Mouse (Mus musculus): Measurements from ENCODE around the gene F5.
A peak's percentile ranks its signal among the peaks of the same experiment; 100 is the strongest.
"Not testable (repeated sequence)": the region's sequence is repeated elsewhere in the genome, so short reads cannot be mapped to it uniquely, and the experiment has no call there.

The F5 gene

DNA sequence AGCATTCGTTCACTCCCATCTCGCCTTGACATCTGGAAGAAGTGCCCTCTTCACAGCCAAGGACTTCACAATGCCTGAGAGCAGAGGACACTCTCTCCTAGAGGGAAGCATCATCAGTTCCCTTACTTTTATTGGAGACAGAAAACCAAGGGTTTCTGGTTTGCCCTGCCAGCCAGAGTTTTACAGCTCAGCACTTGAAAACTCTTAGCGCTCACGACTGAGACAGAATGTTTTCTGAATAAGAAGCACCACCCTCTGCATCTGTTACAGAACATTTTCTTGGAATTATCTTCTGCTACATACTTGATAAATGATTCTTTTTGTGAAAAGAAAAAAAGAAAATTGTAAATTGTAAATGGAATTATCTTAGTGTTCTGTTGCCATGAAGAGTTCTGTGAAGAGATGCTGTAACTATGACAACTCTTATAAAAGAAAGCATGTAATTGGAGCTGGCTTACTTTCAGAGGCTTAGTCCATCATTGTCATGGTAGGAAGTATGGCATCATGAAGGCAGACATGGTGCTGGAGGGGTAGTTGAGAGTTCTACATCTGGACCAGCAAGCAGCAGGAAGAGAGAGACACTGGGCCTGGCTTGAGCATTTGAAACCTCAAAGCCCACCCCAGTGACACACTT, 80.4 kb downstream of the F5 start:
- not testable (repeated sequence) for DNase-seq (ENCODE audit: extremely low spot score, low spot score)

DNA sequence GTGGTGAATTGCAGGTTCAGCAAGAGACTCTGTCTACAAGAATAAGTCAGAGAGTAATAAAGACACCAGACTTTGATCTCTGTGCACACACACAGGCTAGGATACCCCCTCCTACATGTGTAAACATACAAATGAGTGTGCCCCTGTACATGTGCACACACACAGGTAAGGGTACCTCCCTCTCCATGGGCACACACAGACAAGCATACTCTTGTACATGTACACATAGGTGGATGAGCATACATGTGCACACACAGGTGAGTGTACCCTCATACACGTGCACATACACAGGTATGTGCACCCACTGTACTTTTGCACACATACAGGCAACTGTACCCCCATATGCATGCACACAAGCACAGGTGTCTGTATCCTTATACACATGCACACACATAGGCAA, 81.8 kb downstream of the F5 start:
- no peak for DNase-seq (ENCODE audit: extremely low spot score, low spot score)

DNA sequence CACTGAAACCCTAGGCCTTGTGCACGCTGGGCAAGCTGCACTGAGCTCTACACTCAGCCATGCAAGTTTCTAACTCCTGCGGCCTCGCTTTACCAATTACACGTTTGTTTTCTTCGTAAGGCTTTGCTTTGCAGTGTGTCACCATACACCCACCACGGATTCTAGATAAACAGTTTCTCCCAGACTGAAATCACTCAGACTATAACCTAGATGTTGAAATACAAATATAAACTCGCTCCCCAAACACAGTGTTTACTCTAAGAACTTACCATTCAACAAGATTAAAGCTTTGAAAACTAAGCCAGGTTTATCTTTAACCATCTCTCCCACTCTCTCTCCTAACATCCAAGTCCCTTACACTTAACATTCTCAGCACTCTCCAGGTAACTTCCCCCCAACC, 83.4 kb downstream of the F5 start:
- no peak for DNase-seq (ENCODE audit: extremely low spot score, low spot score)

DNA sequence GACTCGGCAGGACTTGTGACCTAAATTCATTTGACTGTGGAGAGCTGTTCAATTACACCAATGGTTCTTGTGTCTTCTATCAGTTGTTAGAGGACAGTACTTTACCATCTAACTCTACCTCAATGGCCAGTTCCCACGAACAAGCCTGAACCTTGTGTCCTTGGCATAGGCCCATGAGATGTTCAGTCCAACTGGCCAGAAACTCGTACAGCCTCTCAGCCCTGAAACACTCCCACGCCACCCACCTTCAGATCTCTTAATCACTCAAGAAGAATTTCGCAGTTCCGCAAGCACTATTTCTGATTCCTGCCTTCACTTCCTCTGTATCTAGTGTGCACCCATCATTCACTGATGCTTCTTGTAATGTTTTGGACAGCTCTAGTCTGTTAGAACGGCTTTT, 84.4 kb downstream of the F5 start:
- no peak for DNase-seq (ENCODE audit: extremely low spot score, low spot score)

DNA sequence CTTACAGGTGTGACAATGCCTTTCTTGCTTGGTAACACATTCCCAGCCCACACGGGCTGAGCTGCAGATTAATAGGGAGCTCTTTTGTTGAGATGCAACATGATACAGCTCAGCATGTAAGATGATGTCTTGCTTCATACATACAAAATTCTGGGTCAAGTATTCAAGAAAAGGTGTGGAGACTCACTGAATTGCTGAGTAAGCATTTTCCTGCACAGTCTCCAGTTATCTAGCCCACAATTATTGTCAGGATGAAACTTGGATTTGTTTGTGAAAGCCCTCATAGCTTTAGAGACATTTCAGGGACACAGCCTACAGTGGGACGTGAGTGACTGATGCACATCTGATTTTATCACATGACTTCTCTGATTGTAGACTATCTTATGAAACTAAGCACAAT, 89.9 kb downstream of the F5 start:
- no peak for DNase-seq (ENCODE audit: extremely low spot score, low spot score)

DNA sequence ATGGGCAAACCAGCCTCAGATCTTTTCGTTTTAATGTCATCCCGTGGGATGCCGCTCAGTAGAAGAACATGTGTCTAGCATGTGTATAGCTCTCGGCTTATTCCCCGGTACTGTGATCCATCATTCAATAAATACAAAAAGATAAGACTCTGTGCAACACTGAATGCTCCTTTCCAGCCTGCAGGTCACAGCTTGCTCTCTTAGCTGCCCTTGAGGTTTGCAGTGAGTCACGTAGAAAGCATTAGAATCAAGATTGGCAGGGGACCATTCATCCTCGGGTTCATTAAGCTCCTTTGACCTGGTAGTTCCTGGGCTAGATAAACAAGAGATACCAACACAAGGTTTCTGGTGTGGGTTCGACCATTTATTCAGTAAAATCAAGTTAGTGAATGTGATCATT, 91.2 kb downstream of the F5 start:
- no peak for DNase-seq (ENCODE audit: extremely low spot score, low spot score)

DNA sequence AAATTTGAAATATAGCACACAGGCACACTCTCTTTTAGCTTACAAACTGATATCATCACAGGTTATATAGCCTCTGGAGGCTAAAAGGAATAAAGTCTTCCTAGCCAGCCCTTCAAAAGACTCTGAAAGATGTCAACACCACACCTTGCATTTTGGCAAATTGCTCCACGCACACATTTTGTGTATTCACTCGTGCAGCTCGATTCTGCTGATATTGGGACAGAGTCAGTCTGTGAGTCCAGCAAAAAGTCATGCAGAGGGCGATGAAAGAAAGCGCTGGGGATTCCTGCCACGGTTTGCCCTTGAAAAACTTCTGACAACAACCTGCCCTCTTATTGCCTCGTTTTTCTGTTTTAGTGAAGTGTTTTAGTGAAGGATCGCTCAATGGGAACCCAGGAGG, 95.8 kb downstream of the F5 start:
- DNase-seq (ENCODE audit: extremely low spot score, low spot score), result no peak

DNA sequence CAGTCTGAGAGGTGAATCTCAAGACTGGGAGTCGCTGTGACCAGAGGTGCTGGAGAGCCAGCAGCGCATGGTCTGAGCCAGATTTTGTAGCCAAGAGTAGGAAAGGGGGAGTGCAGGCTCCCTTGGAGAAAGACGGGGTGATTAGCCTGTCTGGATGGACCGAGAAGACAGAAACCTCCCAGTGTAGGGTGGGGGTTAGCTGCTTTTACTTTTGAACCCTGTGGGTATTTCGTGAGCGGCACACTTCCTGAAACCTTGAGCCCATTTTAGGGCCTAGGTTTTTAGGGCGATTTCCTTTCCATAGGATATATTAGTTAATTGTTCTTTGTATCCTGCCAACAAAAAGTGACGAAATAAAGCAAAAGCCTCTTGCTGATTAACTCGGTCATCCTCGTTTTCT, 96.3 kb downstream of the F5 start:
- peak; percentile 50 for DNase-seq (ENCODE audit: extremely low spot score, low spot score)

DNA sequence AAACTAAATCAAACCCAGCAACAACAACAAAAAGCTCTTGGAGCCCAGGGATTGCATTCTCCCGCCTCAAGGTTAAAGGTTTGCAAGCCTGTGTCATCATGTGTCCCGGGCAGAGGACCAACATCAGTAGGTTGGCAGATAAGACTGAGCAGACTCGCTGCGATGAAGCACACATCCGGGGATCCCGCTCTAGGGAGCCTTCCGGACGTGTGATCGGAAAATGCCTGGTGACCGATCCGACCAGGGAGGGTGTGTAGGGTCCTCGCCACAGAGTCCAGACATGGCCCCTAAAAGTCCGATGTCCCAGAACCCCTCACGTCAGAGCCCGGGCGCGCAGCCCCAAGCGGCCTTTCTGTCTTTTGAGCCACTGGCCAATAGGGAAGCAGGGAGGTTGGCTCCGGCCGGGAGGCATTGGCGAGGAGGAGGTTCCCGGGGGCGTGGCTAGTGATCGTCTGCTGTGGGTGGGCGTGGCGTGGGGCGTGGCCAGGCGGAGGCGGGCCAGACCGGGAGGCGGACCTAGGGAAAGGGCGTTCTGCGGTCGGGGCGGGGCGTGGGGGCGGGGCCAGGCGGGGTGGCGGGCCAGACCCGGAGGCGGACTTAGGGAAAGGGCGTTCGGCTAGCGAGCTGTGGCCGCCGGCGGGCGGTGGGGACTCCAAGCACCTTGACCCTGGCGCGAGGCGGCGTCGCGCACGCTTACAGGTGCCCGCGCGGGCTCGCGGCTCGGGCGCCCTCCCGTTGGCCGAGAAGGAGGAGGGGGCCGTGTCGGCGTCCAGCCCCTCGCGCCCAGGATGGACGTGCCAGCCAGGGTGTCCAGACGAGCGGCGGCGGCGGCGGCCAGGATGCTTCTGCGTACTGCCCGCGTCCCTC, 97.1 kb downstream of the F5 start, which contains the start of gene Slc19a2:
TSS of gene Slc19a2 (plus strand) at position 582 of the 867 bp plus-strand sequence.
- peak; percentile 100 for DNase-seq (ENCODE audit: extremely low spot score, low spot score)

DNA sequence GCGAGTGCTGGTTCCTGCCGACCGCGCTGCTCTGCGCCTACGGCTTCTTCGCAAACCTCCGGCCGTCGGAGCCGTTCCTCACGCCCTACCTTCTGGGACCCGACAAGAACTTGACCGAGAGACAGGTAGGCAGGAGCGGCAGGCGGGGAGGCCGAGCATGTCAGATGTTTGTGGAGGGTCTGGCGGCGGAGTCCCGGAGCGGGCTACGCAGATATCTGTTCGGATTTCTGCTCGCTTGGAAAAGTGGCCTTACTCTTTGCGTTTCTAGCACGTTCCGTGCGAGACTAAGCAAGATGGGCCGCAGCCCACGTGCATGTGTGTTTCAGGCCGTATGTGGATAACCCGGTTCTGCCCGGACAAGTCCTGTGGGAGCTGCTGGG, 97.7 kb downstream of the F5 start:
- no peak for DNase-seq (ENCODE audit: extremely low spot score, low spot score)

DNA sequence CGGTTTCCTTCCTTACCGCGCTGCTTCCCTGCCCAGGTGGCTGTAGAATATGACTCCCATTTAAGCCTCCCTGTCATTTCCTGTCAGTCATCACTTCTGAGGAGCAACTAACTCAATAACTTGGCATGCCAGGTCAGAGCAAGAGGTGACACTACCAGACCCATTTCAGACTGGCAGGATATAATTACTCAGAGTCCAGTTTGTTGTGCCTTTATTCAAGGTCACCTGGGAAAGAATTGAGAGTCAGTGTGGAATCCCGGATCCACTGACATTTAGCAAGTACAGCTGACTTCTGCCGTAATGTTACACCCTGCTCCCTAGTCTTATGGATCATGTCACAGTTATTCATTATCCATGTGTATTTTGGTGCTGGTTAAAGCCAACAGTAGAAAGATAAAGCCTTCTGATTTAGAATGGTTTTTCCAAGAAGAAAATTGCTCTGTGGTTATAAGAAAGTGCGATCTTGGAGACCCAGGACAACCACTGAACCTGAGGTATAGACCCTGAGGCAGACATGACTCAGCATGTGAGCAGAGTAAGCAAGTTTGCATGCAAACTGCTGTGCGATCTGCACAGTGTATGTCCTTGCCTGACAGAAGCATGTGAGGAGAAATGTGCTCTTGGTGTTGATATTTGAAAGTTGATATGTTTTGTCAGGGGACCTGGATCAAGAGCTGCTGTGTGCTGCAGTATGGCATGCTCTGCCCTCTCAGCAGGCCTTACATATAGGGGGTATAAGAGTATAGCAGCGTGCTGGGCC, 98.9 kb downstream of the F5 start:
- DNase-seq (ENCODE audit: extremely low spot score, low spot score), result no peak

DNA sequence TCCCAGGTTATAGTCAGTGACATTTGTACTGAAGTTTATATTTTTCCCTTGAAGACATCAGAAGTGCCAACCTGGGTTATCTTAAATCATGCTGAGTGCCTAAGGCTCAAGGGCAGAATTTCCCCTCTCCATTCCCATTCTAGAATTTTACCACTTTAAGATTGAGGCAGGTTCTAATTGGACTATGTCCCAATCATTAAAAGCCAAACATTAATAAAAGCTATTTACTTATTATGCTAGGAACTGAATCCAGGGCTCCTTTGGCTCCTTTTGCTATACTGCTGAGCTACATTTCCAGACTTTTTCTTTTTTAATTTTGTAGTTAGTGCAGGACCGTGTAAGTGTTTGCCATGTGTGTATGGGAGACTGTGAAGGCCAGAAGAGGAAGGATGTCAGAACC, 99.8 kb downstream of the F5 start:
- no peak for DNase-seq (ENCODE audit: extremely low spot score, low spot score)

DNA sequence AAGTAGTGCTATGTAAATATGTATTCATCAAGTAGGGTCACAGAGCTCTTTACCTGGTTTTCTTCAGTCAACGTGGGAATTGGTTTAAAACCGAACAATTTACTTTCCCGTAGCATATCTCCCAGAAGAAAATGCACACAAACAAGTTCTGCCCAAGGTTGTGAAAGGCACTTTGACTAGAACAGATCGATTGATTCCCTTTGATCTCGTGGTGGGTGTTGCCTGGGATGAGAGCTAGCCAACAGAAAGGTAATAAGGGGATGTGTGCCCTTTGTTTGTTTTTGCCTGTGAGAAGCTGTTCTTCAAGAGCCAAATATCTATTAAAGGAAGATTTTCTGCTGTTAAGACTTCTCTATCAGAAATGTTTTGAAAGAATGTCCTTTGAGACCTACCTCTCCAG, 100.9 kb downstream of the F5 start:
- DNase-seq (ENCODE audit: extremely low spot score, low spot score), result no peak

DNA sequence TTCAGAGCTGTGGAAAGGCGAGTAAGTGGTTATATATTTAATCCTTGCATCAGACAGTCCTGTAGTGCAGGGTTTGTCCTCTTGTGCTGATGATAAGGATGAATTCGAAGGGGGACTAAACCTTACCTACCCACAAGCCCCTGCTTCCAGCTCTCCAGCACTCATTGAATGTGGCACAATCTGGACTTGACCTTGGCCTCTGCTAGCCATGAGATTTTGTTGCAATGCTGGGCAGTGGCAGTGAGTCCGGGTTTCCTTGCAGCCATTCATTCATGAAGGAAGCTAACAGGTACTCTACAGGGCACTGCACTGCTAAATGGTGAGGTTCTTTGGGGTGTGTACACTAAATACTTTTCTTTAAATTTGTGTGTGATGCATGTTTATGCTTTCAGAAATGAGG, 103.2 kb downstream of the F5 start:
- DNase-seq (ENCODE audit: extremely low spot score, low spot score), result no peak

DNA sequence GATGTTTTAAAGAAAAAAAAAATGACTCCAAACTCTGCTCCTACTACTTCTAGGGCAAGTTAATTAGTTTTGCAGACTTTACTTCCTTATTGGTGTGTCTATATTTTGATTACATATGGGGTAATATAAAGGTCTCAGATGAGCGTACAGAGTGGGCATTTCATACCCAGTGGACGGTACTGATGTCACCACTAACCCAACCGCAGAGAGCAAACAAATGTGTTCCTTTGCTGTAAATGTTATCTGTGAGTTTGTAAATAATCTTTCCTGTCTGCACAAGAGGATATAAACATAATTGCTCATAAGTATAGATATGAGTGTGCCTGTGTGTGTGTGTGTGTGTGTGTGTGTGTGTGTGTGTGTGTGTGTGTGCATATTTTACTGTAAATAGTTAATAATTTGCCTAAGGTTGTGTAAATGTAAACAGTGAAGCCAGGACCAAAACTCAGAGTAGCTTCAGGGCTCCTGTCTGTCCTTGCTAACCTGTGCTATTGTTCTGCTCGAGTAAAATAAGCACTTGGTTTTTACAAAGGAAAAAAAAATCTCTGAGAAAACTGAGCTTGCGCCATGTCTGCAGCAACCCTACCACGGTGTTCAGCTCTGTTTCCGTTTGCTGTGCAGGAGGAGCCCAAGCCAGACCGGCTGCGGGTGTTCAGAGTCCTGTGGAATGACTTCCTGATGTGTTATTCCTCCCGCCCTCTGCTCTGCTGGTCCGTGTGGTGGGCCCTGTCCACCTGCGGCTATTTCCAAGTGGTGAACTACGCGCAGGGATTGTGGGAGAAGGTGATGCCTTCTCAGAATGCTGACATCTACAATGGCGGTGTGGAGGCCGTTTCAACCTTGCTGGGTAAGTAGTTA, 108.8 kb downstream of the F5 start:
- no peak for DNase-seq (ENCODE audit: extremely low spot score, low spot score)

DNA sequence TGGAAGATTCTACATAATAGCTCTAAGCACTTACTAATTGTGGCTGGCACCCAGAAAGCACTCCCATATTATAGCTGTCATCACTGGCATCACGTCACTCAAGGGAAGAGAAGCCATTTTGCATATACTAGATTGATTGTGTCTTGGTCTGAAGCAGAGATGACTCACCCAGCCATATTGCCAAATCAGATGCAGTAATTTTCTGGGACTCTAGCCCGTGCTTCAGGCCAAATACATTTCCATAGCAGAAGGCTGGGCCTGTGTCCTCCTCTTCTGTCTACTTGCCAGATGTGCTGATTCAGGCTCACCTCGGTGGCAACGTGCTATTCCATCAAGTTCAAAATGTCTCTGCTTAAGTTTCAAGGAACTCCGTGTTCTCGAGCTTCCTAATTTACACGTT, 109.9 kb downstream of the F5 start:
- no peak for DNase-seq (ENCODE audit: extremely low spot score, low spot score)
